Mouse (Mus musculus): ENCODE measurements around the gene Ppp1ca. TPM values are rescaled to one million over a fixed set of nuclear protein-coding genes. Genes with fewer than 3 reads are reported as not detected.

The Ppp1ca gene
- total RNA-seq, 2 experiments from 2014 or later: 392 to 530 TPM

DNA sequence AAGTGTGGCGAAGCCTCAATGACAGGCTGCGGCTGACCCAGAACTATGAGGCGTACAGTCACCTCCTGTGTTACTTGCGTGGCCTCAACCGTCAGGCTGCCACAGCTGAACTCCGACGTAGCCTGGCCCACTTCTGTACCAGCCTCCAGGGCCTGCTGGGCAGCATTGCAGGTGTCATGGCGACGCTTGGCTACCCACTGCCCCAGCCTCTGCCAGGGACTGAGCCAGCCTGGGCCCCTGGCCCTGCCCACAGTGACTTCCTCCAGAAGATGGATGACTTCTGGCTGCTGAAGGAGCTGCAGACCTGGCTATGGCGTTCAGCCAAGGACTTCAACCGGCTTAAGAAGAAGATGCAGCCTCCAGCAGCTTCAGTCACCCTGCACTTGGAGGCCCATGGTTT lies 30.3 kb downstream of the Ppp1ca start:
- ATAC-seq (replicated peaks; ENCODE audit: low FRiP score, low TSS enrichment, poor library complexity, severe bottlenecking): 0 out of 2 replicates have a peak, but pooled peaks have one; percentile 45

DNA sequence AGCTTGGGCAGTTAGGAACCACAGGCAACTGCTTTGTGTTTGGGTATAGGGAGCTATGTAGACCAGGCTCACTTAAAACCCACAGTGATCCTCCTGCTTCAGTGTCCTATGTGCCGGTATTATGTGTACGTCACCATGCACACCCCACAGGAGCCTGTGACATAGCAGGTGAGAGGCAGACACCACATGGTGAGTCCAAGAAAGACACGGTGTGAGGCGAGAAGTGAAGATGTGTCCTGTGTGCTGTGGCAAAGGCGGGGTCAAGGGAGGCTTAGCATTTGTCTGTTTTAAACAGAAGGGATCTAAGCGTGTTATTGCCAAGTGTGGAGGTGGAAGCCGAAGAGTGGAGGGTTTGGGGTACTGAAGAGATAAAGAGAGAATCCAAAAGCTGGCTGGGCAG lies 34.9 kb downstream of the Ppp1ca start:
- ATAC-seq (replicated peaks; ENCODE audit: low FRiP score, low TSS enrichment, poor library complexity, severe bottlenecking): no peak

DNA sequence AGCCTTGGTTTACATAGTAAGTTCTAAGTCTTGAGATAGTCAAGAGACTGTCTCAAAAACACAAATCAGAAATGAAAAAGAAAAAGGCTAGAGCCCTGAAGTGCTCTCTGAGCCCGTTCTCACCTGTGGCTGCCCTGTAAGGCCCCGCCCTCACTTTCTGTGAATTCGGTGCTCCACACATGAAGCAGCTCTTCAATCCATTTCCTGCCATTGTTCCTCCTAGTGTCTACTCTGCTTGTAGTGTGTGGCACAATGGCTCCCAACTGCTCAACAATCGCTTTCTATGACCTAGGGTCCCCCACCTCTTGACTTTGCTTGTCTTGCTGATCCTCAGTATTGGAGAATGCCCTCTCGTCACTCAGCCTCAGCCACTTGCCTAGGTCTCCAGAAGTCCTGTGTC lies 35.6 kb downstream of the Ppp1ca start:
- ATAC-seq (replicated peaks; ENCODE audit: low FRiP score, low TSS enrichment, poor library complexity, severe bottlenecking): no peak

DNA sequence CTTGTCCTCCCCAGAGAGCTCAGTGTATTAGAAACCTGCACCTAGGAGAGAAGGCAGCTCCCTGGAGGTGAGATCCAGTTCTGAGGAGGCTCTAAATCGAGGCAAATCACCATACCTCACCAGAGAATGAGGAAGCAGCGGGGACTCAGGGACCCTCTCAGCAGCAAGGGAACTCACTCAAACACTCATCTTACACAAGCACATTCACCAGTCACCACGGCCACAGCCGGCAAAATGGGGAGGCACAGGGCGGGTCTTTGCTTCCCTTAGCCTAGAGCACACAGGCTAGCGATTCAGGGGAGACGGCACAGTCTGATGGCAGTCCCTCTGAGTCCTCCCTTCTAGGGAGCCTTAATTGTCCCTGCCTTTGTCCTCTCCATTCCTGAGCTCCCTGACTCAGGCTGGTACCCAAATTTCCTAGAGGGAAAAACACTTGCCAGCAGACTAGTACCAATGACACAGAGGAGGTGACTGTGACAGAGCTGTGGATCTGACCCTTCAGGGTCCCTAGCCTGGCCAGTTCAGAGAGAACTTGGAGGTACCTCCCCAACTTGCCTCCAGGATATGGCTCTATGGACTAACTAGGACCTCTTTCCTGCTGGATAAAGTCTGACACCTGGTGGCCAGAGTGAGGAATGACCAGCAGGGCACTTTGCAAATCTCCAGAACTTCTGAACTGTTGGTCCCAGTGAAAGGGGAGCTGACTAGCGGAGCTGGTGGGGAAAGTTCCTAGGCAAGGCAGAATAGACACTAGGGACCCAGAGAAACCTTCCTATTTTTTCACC lies 36.2 kb downstream of the Ppp1ca start:
- peak; percentile 34; the same call in 1 of the 2 replicates for ATAC-seq (replicated peaks; ENCODE audit: low FRiP score, low TSS enrichment, poor library complexity, severe bottlenecking)

DNA sequence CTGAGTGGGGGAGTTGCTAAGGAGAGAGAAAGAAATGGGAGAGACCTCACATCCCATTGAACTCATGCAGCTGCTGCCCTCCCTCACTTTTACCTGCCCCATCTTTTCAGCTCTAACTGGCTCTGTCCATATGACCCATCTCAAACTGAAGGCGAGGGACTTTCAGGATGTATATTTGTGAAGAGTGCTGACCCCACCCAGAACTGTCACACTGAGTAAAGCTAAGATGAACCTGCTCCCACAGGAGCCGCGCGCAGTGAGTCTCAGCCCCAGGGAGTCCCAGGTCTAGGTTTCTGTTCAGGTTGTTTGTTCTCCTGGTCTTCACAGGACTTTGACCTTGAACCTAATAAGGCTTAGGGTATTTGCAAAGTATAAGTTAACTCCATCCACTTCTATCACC lies 37.0 kb downstream of the Ppp1ca start:
- no peak for ATAC-seq (replicated peaks; ENCODE audit: low FRiP score, low TSS enrichment, poor library complexity, severe bottlenecking)

DNA sequence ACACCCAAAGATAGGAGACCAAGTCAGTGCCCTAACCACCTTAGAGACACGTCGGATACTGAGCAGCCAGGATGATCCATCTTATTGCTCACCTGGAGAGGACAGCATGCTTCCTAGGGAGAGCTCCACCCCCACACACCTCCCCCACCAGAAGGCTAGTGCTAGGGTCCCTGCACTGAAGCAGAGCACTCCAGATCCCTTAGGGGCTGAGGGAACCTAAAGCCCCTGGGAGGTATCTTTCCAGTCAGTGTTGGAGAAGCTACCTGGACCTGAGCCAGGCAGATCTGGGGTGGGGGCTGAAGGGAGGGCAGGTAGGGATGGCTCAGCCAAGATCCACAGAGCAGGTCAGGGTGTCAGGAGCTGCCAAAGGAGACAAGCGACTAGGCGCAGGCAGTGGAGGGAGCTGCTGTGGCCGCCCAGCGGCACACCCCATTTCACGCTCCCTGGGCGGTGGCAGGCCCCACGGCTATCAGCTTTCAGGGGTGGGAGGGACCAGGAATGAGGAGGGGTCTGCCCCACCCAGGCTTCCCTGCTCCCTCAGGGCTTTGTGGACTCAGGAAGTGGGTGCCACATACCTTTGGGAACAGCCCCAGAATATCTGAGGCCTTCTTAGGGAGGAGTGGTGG lies 37.7 kb downstream of the Ppp1ca start:
- ATAC-seq (replicated peaks; ENCODE audit: low FRiP score, low TSS enrichment, poor library complexity, severe bottlenecking): no peak

DNA sequence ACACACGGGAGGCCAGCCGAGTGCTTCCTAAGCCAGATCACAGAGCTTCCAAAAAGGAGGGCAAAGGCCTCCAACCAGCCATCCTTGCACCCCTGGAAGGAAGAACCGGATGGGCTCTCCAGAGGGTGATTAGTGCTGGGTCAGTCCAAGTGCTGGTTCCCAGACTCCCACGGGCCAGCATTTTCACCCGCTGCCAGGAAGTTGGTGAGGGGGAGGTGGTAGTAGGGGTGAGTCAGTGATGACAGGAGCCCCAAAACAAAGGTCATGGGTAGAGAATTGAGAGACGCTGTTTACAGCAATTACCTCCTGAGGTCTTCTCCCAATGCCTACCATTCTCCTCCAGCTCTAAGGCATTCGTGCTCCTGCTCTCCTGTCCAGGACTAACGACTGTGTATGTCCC lies 38.5 kb downstream of the Ppp1ca start:
- no peak for ATAC-seq (replicated peaks; ENCODE audit: low FRiP score, low TSS enrichment, poor library complexity, severe bottlenecking)

DNA sequence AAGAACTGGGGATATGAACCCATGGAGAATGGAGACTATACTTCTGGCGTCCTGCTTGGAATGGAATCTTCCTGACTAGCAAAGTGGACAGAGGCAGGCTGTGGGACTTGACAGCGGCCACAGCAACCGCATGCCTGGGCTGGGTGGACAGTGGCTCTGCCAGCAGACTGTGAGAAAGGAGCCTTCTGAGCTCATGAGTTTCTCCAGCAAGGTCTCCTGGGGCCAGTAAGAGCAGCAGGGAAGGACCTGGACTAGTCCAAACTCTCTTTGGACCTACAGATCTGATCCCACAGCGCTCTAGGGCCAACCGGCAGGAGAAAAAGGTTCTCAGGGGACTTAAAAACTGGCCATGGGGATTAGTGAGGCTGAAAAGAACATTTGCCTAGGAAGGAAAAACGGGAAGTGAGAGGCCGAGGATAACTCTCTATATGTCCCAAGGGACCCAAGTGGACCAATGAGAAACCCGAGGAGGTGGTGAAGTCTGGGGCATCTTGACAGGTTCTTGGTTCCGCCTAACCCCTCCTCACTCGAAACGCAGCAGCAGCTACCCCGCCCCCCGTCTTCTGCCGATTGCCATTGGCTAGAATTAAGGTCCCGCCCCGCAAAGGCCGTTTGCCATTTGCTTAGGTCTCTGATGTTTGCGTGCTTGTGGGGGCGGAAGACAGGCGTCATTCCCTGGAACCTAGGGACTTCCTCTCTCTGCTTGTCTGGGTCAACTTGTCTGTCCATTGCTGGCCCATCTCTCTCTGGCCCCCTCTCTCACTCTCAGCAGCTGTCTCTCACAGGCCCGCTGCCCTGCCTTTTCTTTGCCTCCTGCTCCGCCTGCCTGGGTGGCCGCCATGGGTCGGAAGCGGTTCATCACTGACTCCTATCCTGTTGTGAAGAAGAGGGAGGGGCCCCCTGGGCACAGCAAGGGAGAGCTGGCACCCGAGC lies 39.7 kb downstream of the Ppp1ca start, which contains the start of gene Pold4:
Pold4 (plus strand) TSS at position 647 of the 933 bp plus-strand sequence.
- ATAC-seq (replicated peaks; ENCODE audit: low FRiP score, low TSS enrichment, poor library complexity, severe bottlenecking): peak; percentile 86

DNA sequence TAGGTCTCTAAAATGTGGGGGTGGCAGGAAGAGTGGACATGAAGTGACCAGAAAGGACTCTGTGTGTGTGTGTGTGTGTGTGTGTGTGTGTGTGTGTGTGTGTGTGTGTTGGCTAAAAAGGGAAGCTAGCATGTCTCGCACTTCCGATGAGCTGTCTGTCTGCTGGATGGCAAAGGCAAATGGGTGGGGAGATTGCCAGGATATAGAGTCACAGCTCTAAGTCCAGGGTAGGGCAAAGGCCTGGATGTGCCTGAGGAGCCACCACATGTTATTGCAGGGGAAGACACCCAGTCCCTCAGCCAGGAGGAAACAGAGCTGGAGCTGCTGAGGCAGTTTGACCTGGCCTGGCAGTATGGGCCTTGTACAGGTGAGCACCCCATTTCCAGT lies 40.3 kb downstream of the Ppp1ca start:
- no peak for ATAC-seq (replicated peaks; ENCODE audit: low FRiP score, low TSS enrichment, poor library complexity, severe bottlenecking)

DNA sequence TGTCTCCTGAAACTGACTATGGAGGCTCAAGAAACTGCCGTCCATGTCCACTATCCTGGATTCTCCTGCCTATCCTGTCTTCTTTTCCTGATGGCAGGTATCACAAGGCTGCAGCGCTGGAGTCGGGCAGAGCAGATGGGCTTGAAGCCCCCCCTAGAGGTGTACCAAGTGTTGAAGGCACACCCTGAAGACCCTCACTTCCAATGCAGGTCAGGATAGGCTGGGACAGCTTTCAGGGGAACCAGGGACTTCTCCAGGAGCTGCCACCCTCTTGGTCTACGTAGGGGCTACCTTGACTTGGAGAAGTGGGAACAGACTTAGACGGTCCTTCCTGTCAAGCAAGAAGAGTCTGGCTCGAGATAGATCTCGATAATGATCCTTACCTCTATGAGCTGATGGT lies 40.8 kb downstream of the Ppp1ca start:
- ATAC-seq (replicated peaks; ENCODE audit: low FRiP score, low TSS enrichment, poor library complexity, severe bottlenecking): no peak

DNA sequence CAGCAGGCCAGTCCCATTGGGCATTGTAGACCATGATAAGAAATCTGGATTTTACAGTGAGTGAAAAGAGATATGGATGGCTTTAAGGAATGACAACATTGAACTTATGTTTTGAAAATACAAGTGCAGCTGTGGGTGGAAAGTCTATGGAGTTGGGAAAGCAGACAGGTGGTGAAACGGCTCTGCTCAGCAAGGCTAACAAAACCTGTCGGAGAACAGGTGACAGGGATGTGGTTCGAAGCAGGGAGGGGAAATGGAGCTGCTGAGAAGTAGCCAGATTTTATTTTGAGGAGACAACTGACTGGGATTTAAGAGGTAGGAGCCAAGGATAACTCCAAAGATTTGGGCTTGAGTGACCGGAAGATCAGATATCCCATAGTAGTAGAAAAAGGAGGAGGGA lies 42.7 kb downstream of the Ppp1ca start:
- no peak for ATAC-seq (replicated peaks; ENCODE audit: low FRiP score, low TSS enrichment, poor library complexity, severe bottlenecking)

DNA sequence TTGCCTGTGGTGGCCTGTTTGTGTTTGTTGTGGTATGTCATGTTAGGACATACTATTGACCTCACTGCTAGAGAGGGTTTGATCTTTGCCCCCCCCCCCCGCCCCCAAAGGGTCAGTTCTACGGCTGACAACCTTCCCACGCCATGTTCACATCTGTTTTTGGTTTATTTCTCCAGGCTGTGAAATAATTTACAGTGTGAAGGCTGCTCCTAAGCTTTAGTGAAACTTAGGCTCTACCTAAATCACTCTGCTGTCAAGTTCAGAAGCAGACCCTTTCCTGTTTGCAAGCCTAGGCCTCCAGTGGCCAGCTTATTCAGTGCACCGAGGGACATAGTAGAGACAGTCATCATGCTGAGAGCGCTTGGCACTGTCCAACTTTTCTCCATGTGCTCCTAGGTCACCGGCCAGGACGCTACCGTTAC lies 48.4 kb downstream of the Ppp1ca start:
- ATAC-seq (replicated peaks; ENCODE audit: low FRiP score, low TSS enrichment, poor library complexity, severe bottlenecking): no peak

DNA sequence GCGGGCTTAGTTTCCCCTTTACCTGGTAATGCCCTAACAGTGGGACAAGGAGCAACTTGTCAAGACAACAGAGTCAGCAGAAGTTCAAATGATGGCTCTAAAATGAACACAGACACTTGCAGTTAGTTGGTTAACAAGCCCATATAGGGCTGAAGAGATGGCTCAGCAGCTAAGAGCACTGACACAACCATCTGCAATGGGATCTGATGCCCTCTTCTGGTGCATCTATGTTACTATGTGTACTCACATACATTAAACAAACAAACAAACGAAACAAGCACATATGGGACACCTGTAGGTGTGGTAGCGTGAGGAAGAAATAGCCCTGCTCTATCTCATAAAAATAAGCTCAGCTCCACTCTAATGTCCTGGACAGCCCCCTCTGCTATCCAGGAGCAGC lies 50.6 kb downstream of the Ppp1ca start:
- ATAC-seq (replicated peaks; ENCODE audit: low FRiP score, low TSS enrichment, poor library complexity, severe bottlenecking): no peak

DNA sequence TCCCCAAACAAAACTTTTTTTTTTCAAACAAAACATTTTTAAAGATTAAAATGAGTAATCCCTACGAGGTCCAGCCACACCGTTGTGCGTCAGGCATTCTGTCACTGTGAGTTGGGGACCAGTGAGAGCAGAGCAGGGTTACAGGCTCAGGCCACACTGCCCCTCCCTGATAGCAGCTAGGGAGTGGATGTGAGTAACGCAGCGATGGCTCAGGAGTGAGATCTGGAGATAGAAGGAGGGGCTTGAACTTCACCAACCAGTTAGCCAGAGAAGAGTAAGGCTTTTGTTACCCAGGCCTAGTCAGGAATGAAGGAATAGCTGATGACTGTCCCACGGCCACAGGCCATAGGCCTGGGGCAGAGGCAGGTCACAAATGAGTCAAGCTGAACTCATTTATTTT lies 52.9 kb downstream of the Ppp1ca start:
- no peak for ATAC-seq (replicated peaks; ENCODE audit: low FRiP score, low TSS enrichment, poor library complexity, severe bottlenecking)

Other genes with a start within 250 kb of the Ppp1ca start
Only the 30 nearest of the 31 such genes appear.
- gene Aldh3b3, start 233.4 kb upstream of the Ppp1ca start, total RNA-seq (2014; fragmentation: Nextera tagmentation): not detected in 2 replicates
- gene Aldh3b3, start 233.4 kb upstream of the Ppp1ca start, total RNA-seq (2017): not detected in 2 replicates
- gene Aldh3b2, start 219.7 kb upstream of the Ppp1ca start, total RNA-seq (2014; fragmentation: Nextera tagmentation): 0.50 TPM in 1 of 2 replicates, not detected in the other
- 0.99 TPM in 1 of 2 replicates, not detected in the other for gene Aldh3b2, start 219.7 kb upstream of the Ppp1ca start, total RNA-seq (2017)
- 5.6 and 8.0 TPM in 2 replicates for gene Acy3, start 205.5 kb upstream of the Ppp1ca start, total RNA-seq (2014; fragmentation: Nextera tagmentation)
- 2.3 and 2.5 TPM in 2 replicates for gene Acy3, start 205.5 kb upstream of the Ppp1ca start, total RNA-seq (2017)
- gene Tbx10, start 199.3 kb upstream of the Ppp1ca start, total RNA-seq (2014; fragmentation: Nextera tagmentation): not detected in 2 replicates
- not detected in 2 replicates for gene Tbx10, start 199.3 kb upstream of the Ppp1ca start, total RNA-seq (2017)
- gene Nudt8, start 191.5 kb upstream of the Ppp1ca start, total RNA-seq (2014; fragmentation: Nextera tagmentation): 21.5 and 29.8 TPM in 2 replicates
- gene Nudt8, start 191.5 kb upstream of the Ppp1ca start, total RNA-seq (2017): 19.5 and 21.1 TPM in 2 replicates
- 1.9 and 5.4 TPM in 2 replicates for gene Gm49405, start 191.4 kb upstream of the Ppp1ca start, total RNA-seq (2014; fragmentation: Nextera tagmentation)
- 1.5 and 2.0 TPM in 2 replicates for gene Gm49405, start 191.4 kb upstream of the Ppp1ca start, total RNA-seq (2017)
- gene Doc2g, start 188.8 kb upstream of the Ppp1ca start, total RNA-seq (2014; fragmentation: Nextera tagmentation): 2.1 and 7.4 TPM in 2 replicates
- gene Doc2g, start 188.8 kb upstream of the Ppp1ca start, total RNA-seq (2017): 3.8 and 4.0 TPM in 2 replicates
- gene Ndufv1, start 179.3 kb upstream of the Ppp1ca start, total RNA-seq (2014; fragmentation: Nextera tagmentation): 210 and 232 TPM in 2 replicates
- 285 and 306 TPM in 2 replicates for gene Ndufv1, start 179.3 kb upstream of the Ppp1ca start, total RNA-seq (2017)
- gene Gstp1, start 154.1 kb upstream of the Ppp1ca start, total RNA-seq (2014; fragmentation: Nextera tagmentation): 623 and 805 TPM in 2 replicates
- gene Gstp1, start 154.1 kb upstream of the Ppp1ca start, total RNA-seq (2017): 123 and 220 TPM in 2 replicates
- not detected in 2 replicates for gene Gstp2, start 146.0 kb upstream of the Ppp1ca start, total RNA-seq (2014; fragmentation: Nextera tagmentation)
- not detected in 2 replicates for gene Gstp2, start 146.0 kb upstream of the Ppp1ca start, total RNA-seq (2017)
- 28.5 and 40.7 TPM in 2 replicates for gene Gstp3, start 132.5 kb upstream of the Ppp1ca start, total RNA-seq (2014; fragmentation: Nextera tagmentation)
- gene Gstp3, start 132.5 kb upstream of the Ppp1ca start, total RNA-seq (2017): 16.4 and 37.6 TPM in 2 replicates
- gene Cabp2, start 110.5 kb upstream of the Ppp1ca start, total RNA-seq (2014; fragmentation: Nextera tagmentation): not detected in 2 replicates
- not detected in 2 replicates for gene Cabp2, start 110.5 kb upstream of the Ppp1ca start, total RNA-seq (2017)
- gene Cdk2ap2, start 94.9 kb upstream of the Ppp1ca start, total RNA-seq (2014; fragmentation: Nextera tagmentation): 65.1 and 75.8 TPM in 2 replicates
- gene Cdk2ap2, start 94.9 kb upstream of the Ppp1ca start, total RNA-seq (2017): 6.7 and 16.1 TPM in 2 replicates
- gene Pitpnm1, start 92.1 kb upstream of the Ppp1ca start, total RNA-seq (2014; fragmentation: Nextera tagmentation): 42.3 and 44.1 TPM in 2 replicates
- gene Pitpnm1, start 92.1 kb upstream of the Ppp1ca start, total RNA-seq (2017): 7.4 and 7.7 TPM in 2 replicates
- gene Aip, start 66.2 kb upstream of the Ppp1ca start, total RNA-seq (2014; fragmentation: Nextera tagmentation): 25.9 and 31.2 TPM in 2 replicates
- 16.9 and 23.2 TPM in 2 replicates for gene Aip, start 66.2 kb upstream of the Ppp1ca start, total RNA-seq (2017)
- not detected in 2 replicates for gene Gpr152, start 52.3 kb upstream of the Ppp1ca start, total RNA-seq (2014; fragmentation: Nextera tagmentation)
- gene Gpr152, start 52.3 kb upstream of the Ppp1ca start, total RNA-seq (2017): not detected in 2 replicates
- 0.39 and 1.5 TPM in 2 replicates for gene Cabp4, start 48.0 kb upstream of the Ppp1ca start, total RNA-seq (2014; fragmentation: Nextera tagmentation)
- not detected in 2 replicates for gene Cabp4, start 48.0 kb upstream of the Ppp1ca start, total RNA-seq (2017)
- 103 and 123 TPM in 2 replicates for gene Coro1b, start 43.4 kb upstream of the Ppp1ca start, total RNA-seq (2014; fragmentation: Nextera tagmentation)
- 42.8 and 97.1 TPM in 2 replicates for gene Coro1b, start 43.4 kb upstream of the Ppp1ca start, total RNA-seq (2017)
- gene Ptprcap, start 38.5 kb upstream of the Ppp1ca start, total RNA-seq (2014; fragmentation: Nextera tagmentation): 53.0 and 63.6 TPM in 2 replicates
- gene Ptprcap, start 38.5 kb upstream of the Ppp1ca start, total RNA-seq (2017): 104 and 112 TPM in 2 replicates
- 60.4 and 60.9 TPM in 2 replicates for gene Rps6kb2, start 28.7 kb upstream of the Ppp1ca start, total RNA-seq (2014; fragmentation: Nextera tagmentation)
- gene Rps6kb2, start 28.7 kb upstream of the Ppp1ca start, total RNA-seq (2017): 14.7 and 39.7 TPM in 2 replicates
- 8.1 and 10.9 TPM in 2 replicates for gene Carns1, start 16.6 kb upstream of the Ppp1ca start, total RNA-seq (2014; fragmentation: Nextera tagmentation)
- 0.19 and 1.0 TPM in 2 replicates for gene Carns1, start 16.6 kb upstream of the Ppp1ca start, total RNA-seq (2017)
- gene Tbc1d10c, start 781 bp upstream of the Ppp1ca start, total RNA-seq (2014; fragmentation: Nextera tagmentation): 17.1 and 30.7 TPM in 2 replicates
- 7.1 and 9.3 TPM in 2 replicates for gene Tbc1d10c, start 781 bp upstream of the Ppp1ca start, total RNA-seq (2017)
- gene Rad9a, start 9.6 kb downstream of the Ppp1ca start, total RNA-seq (2014; fragmentation: Nextera tagmentation): 35.5 and 47.7 TPM in 2 replicates
- gene Rad9a, start 9.6 kb downstream of the Ppp1ca start, total RNA-seq (2017): 17.5 and 29.6 TPM in 2 replicates
- 4.6 and 6.9 TPM in 2 replicates for gene Clcf1, start 22.2 kb downstream of the Ppp1ca start, total RNA-seq (2014; fragmentation: Nextera tagmentation)
- 0.99 TPM in 1 of 2 replicates, not detected in the other for gene Clcf1, start 22.2 kb downstream of the Ppp1ca start, total RNA-seq (2017)
- gene AC109138.7, start 22.3 kb downstream of the Ppp1ca start, total RNA-seq (2014; fragmentation: Nextera tagmentation): 2.1 TPM in 1 of 2 replicates, not detected in the other
- gene AC109138.7, start 22.3 kb downstream of the Ppp1ca start, total RNA-seq (2017): not detected in 2 replicates
- 20.0 and 22.3 TPM in 2 replicates for gene Pold4, start 39.8 kb downstream of the Ppp1ca start, total RNA-seq (2014; fragmentation: Nextera tagmentation)
- gene Pold4, start 39.8 kb downstream of the Ppp1ca start, total RNA-seq (2017): 27.2 and 28.2 TPM in 2 replicates
- 5.9 and 27.6 TPM in 2 replicates for gene Ssh3, start 77.1 kb downstream of the Ppp1ca start, total RNA-seq (2014; fragmentation: Nextera tagmentation)
- 7.0 and 8.6 TPM in 2 replicates for gene Ssh3, start 77.1 kb downstream of the Ppp1ca start, total RNA-seq (2017)
- gene Ankrd13d, start 91.1 kb downstream of the Ppp1ca start, total RNA-seq (2014; fragmentation: Nextera tagmentation): 1.0 and 2.2 TPM in 2 replicates
- gene Ankrd13d, start 91.1 kb downstream of the Ppp1ca start, total RNA-seq (2017): 0.61 TPM in 1 of 2 replicates, not detected in the other
- gene Grk2, start 114.2 kb downstream of the Ppp1ca start, total RNA-seq (2014; fragmentation: Nextera tagmentation): 103 and 118 TPM in 2 replicates
- gene Grk2, start 114.2 kb downstream of the Ppp1ca start, total RNA-seq (2017): 81.8 and 93.1 TPM in 2 replicates
- gene Kdm2a, start 206.2 kb downstream of the Ppp1ca start, total RNA-seq (2014; fragmentation: Nextera tagmentation): 74.8 and 89.7 TPM in 2 replicates
- 49.0 and 79.7 TPM in 2 replicates for gene Kdm2a, start 206.2 kb downstream of the Ppp1ca start, total RNA-seq (2017)